In genomic region chr12:73507105-73507504, GRCm38 (mm10) we compare ENCODE assay signal across 11 mouse cellular contexts. TPM values are rescaled to one million over a fixed set of nuclear protein-coding genes. Genes with fewer than 3 reads are reported as not detected.
A peak's percentile ranks its signal among the peaks of the same experiment; 100 is the strongest.
DNase-seq lines count a peak whose midpoint lies in the region; ATAC-seq and TF ChIP-seq lines count a peak whose summit lies in the region.
"Had no signal": no experiment of that assay in that cellular context is flagged by ENCODE, and none has a peak within 500 bp of the region (broad histone marks: within the 10 kb centered on the region; RNA-seq: fewer than 3 reads in every experiment).

No protein-coding gene starts in this region.

- no peak for TF ChIP-seq CTCF in stomach, postnatal 0 days (IDR thresholded peaks at IDR 0.05; ENCODE audit: low read depth)

- no peaks in the 10 kb centered on the region for H3K36me3 ChIP-seq in limb, embryonic 12.5 days
- H3K36me3 ChIP-seq in stomach, postnatal 0 days (ENCODE audit: control insufficient read depth, insufficient read depth, low read length), result no peaks in the 10 kb centered on the region
- H3K36me3 ChIP-seq in forebrain, embryonic 13.5 days (ENCODE audit: poor library complexity, severe bottlenecking), result no peaks in the 10 kb centered on the region
- H3K36me3 ChIP-seq: G1E; hindbrain, embryonic 15.5 days had no signal

- no peak overlapping the region for H3K9ac ChIP-seq in limb, embryonic 12.5 days (replicated peaks)
- H3K9ac ChIP-seq in stomach, postnatal 0 days (ENCODE audit: low read length), result no peak overlapping the region
- H3K9ac ChIP-seq in forebrain, embryonic 13.5 days, result no peak overlapping the region
- H3K9ac ChIP-seq: hindbrain, embryonic 15.5 days had no signal

- H3K27ac ChIP-seq in limb, embryonic 12.5 days, result peak overlapping the region; percentile 45; the same call in 1 of the 2 replicates
- peak overlapping the region; percentile 40; the same call in 1 of the 2 replicates for H3K27ac ChIP-seq in stomach, postnatal 0 days (replicated peaks)
- no peak overlapping the region for H3K27ac ChIP-seq in forebrain, embryonic 13.5 days
- H3K27ac ChIP-seq: hindbrain, embryonic 15.5 days; macrophage had no signal

- H3K4me3 ChIP-seq in limb, embryonic 12.5 days (replicated peaks), result no peak overlapping the region
- H3K4me3 ChIP-seq in stomach, postnatal 0 days (ENCODE audit: low read depth, low read length), result no peak overlapping the region; the same call in 1 of the 2 replicates
- no peak overlapping the region for H3K4me3 ChIP-seq in forebrain, embryonic 13.5 days
- H3K4me3 ChIP-seq: erythroblast, embryonic 14.5 days; hindbrain, embryonic 15.5 days had no signal

- intact Hi-C loops in left cerebral cortex, postnatal 4 days (cut with DNase I), result no loop called here

- H3K9me3 ChIP-seq in limb, embryonic 12.5 days, result no peaks in the 10 kb centered on the region
- H3K9me3 ChIP-seq in stomach, postnatal 0 days (ENCODE audit: control insufficient read depth, low read length), result no peaks in the 10 kb centered on the region
- no peaks in the 10 kb centered on the region for H3K9me3 ChIP-seq in forebrain, embryonic 13.5 days (replicated peaks)
- H3K9me3 ChIP-seq: G1E; hindbrain, embryonic 15.5 days had no signal

- TF ChIP-seq EP300 in stomach, postnatal 0 days (optimal IDR thresholded peaks at IDR 0.05), result peak; percentile 17

- H3K4me1 ChIP-seq in limb, embryonic 12.5 days (replicated peaks), result peaks cover 57% of the 10 kb centered on the region
- no peaks in the 10 kb centered on the region for H3K4me1 ChIP-seq in stomach, postnatal 0 days (replicated peaks; ENCODE audit: control insufficient read depth, insufficient read depth)
- no peaks in the 10 kb centered on the region for H3K4me1 ChIP-seq in forebrain, embryonic 13.5 days
- H3K4me1 ChIP-seq: hindbrain, embryonic 15.5 days had no signal

- H3K4me2 ChIP-seq in limb, embryonic 12.5 days, result no peak overlapping the region
- peak overlapping the region; percentile 38 for H3K4me2 ChIP-seq in stomach, postnatal 0 days (replicated peaks; ENCODE audit: low read depth)
- no peak overlapping the region for H3K4me2 ChIP-seq in forebrain, embryonic 13.5 days
- H3K4me2 ChIP-seq: hindbrain, embryonic 15.5 days had no signal

- peak; percentile 48 for DNase-seq in left cerebral cortex, adult 11 months (ENCODE audit: low spot score)
- DNase-seq in left cerebral cortex, postnatal 4 days, result no peak
- DNase-seq in gastrocnemius, postnatal 10 days, result peak; percentile 54
- DNase-seq in stomach, postnatal 0 days (ENCODE audit: low spot score), result peak; percentile 16
- no peak for DNase-seq in cerebellum, adult 11-12 months

- WGBS in limb, embryonic 12.5 days, result 74% methylated on average over 14 of the region's 14 CpGs
- 42% methylated on average over 14 of the region's 14 CpGs for WGBS in stomach, postnatal 0 days
- 83% methylated on average over 14 of the region's 14 CpGs for WGBS in forebrain, embryonic 13.5 days

- no peak for ATAC-seq in limb, embryonic 12.5 days (ENCODE audit: insufficient number of reproducible peaks, insufficient read depth, low FRiP score, low TSS enrichment, low read depth)
- peak; percentile 81; the same call in 1 of the 2 replicates for ATAC-seq in stomach, postnatal 0 days (ENCODE audit: low FRiP score, low TSS enrichment)
- no peak for ATAC-seq in forebrain, embryonic 13.5 days

- H3K27me3 ChIP-seq in limb, embryonic 12.5 days, result peaks cover 6% of the 10 kb centered on the region; the same call in 1 of the 2 replicates
- no peaks in the 10 kb centered on the region for H3K27me3 ChIP-seq in stomach, postnatal 0 days (ENCODE audit: control insufficient read depth, insufficient read depth, low read length)
- no peaks in the 10 kb centered on the region for H3K27me3 ChIP-seq in forebrain, embryonic 13.5 days
- H3K27me3 ChIP-seq: hindbrain, embryonic 15.5 days had no signal

RNA-seq across cellular contexts. Expression of gene Tmem30b, which starts 39.1 kb away (rescaled TPM):
- total RNA-seq in left cerebral cortex, postnatal 4 days (2021), result under 1 TPM; 0.28 to 0.42 TPM
- total RNA-seq in gastrocnemius, postnatal 10 days (2021), result 1 to 10 TPM; 1.2 to 1.4 TPM
- polyA plus RNA-seq in limb, embryonic 12.5 days (2016; fragmentation: Nextera tagmentation; extraction: Ambion mirVana), result 21.4 and 27.9 TPM in 2 replicates
- 78.3 and 83.9 TPM in 2 replicates for polyA plus RNA-seq in stomach, postnatal 0 days (2015; fragmentation: Nextera tagmentation; extraction: Ambion mirVana)
- 0.16 and 0.21 TPM in 2 replicates for polyA plus RNA-seq in forebrain, embryonic 13.5 days (2015; fragmentation: Nextera tagmentation; extraction: Ambion mirVana)
- polyA plus RNA-seq: erythroblast, embryonic 14.5 days; G1E; macrophage had no signal

Comparison
In these comparisons a context has a peak if more than half of its experiments do, and no peak if none do; other contexts are left out.
1. DNase-seq: peak in left cerebral cortex, adult 11 months (single experiment), gastrocnemius, postnatal 10 days (single experiment) and stomach, postnatal 0 days (single experiment); none in left cerebral cortex, postnatal 4 days (single experiment) and cerebellum, adult 11-12 months (single experiment).
2. RNA of gene Tmem30b, which starts 39.1 kb away (polyA plus RNA-seq): 78.3 to 83.9 TPM in stomach, postnatal 0 days and 21.4 to 27.9 TPM in limb, embryonic 12.5 days; 0.16 to 0.21 TPM in forebrain, embryonic 13.5 days; every median in the first group is over 10 times any median in the second.